Mouse (Mus musculus): ENCODE measurements around the gene Pspn. TPM values are rescaled to one million over a fixed set of nuclear protein-coding genes. Genes with fewer than 3 reads are reported as not detected.

The Pspn gene
- not detected in 2 replicates for total RNA-seq (2023)

DNA sequence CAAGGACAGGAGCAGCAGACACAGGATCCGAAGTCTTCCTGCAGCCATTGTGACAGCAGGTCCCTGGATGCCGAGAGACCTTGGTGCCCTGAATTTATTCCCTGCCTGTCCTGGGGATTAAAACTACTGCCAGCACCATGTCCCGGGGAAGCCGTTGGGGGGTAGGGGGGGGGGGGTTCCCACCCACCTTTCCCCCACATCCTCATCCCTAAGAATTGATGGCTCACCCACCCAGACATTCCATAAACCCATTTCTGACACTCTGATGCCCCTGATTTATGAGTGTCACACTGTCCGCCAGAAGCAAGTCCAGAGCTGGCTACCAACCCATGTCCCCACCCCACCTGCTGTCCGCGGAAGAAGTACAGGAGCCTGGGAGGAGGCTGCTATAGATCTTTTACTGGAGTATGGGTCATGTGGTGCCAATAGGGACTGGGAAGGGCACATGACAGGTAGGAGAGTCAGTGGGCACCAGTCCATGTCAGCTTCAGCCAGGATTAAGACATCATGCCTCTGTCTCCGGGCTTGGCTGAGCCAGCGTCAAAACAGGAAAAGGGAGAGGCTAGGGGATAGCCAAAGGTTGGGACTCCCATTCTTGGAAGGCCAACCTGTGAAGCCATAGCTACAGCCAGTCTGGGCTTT is at the start of gene Pspn:
TSS of gene Pspn (minus strand) at position 51 of the 642 bp plus-strand sequence.

DNA sequence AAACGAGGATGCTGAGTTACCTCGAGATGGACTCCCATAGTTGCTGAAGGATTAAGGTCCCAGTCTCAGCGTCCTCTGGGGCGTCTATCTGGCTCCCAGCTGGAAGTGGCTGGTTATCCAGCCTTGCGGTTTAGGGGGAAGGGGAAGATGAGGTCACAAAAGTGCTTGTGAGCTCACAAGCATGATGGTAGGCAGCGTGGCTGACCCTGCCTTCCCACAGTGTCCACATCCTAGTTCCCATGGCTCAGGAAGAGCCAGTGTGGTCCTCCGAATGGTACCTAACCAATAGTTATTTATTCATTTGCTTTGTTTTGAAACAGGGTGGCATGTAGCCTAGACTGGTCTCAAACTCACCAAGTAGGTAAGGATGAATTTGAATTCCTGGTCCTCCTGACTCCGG is 41.7 kb upstream of the Pspn start, which contains the start of gene Slc25a41:
TSS of gene Slc25a41 (minus strand) at position 101 of the 400 bp plus-strand sequence.

DNA sequence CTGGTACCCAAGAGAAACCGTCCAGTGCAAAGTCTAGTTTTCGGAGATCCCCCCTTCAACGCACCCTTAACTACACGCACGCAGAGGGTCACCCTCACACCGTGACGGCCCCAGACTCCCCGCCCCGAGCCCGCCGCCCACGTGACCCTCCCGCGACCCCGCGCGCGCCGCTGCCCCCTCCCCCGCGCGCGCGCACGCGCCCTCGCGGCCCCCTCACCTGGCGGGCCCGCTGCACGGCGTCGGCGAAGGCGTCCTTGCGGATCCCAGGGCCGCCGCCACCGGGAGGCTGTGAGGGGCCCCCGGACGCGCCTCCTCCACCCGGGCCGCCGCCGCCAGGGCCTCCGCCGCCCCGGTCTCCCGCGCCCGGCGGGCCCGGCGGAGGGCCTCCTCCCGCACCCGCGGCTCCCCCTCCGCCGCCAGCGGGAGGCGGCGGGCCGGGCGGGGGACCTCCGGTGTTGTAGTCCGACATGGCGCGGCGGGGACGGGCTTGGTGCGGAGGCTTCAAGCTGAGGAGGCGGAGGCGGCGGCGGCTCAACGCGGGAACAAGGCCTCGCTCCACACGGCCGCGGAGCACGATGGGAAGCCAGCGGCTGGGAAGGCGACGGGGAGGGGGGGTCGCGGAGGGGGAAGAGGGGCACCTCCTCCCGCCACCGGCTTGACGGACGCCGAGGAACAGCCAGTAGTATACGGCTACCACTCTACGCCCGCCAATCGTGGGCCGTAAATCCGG is 31.3 kb upstream of the Pspn start, which contains the start of gene Khsrp:
TSS of gene Khsrp (minus strand) at position 592 of the 730 bp plus-strand sequence.

GRCm38 (mm10) chr17:57011236-57012141 is 11.7 kb upstream of the Pspn start, which contains the start of the genes Gtf2f1 and Gm17949:
Gene Gtf2f1 (minus strand): TSS chr17:57011288.
Gene Gm17949 (plus strand): TSS chr17:57011469.

DNA sequence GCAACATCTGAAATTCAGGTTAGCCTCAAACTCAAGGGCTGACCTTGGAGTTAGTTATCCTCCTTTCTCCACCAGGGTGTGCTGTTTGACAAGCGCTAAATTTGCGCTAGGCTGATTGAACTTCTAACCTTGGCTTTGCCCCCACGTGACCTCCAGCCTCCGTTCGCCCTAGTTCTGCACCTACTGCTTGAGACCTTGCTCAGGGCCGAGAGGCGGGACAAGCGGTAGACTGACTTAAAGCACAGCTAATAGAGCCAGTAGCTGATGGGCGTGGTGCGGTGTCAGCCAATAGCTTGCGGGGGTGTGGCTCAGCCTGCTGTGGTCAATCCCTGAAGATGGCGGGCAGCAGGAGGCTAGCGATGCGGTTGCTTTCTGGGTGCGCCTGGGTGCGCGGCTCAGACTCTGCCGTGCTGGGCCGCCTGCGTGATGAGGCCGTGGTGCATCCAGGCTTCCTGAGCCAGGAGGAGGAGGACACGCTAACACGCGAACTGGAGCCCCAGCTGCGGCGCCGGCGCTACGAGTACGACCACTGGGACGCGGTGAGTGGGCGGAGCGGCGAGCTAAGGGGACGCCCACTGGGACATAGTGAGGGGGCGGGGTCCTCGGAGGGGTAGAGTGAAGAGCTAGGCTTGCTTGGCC is 2.7 kb downstream of the Pspn start, which contains the start of gene Alkbh7:
TSS of gene Alkbh7 (plus strand) at position 311 of the 639 bp plus-strand sequence.

GRCm38 (mm10) chr17:56990115-56990746 is 9.6 kb downstream of the Pspn start, which contains the start of gene Clpp:
Gene Clpp (plus strand): TSS chr17:56990305.

DNA sequence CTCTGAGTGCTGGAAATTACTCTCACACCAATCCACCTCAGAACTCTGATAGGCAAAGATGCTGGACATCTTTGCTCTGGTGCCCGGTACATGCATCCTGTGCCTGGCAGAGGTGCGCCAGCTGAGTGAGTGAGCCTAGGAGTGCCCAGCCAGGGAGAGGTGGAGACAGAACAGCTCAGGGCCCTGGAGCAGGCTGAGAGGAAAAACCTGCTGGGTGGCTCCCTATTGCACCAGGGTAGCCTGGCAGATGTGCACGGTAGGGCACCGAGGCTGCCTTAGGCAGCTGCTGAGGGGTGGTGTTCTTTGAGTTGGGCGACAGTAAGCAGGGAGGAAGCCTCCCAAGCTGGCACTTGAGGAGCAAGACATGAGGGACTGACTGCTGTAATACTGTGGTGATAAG is 17.8 kb downstream of the Pspn start, which contains the start of gene Acer1:
TSS of gene Acer1 (minus strand) at position 114 of the 400 bp plus-strand sequence.

Other genes starting within 250 kb of the Pspn start
- not detected in 2 replicates for gene Nrtn, start 242.5 kb downstream of the Pspn start, total RNA-seq (2023)
- gene Dus3l, start 235.3 kb downstream of the Pspn start, total RNA-seq (2023) = 13.8 and 18.0 TPM in 2 replicates
- 0.47 TPM in 1 of 2 replicates, not detected in the other for gene Prr22, start 229.8 kb downstream of the Pspn start, total RNA-seq (2023)
- gene Rfx2, start 169.0 kb downstream of the Pspn start, total RNA-seq (2023) = 10.2 and 12.6 TPM in 2 replicates
- gene Acsbg2, start 125.6 kb downstream of the Pspn start, total RNA-seq (2023) = not detected in 2 replicates
- gene 1700061G19Rik, start 124.5 kb downstream of the Pspn start, total RNA-seq (2023) = 0.38 TPM in 1 of 2 replicates, not detected in the other
- 15.6 and 19.8 TPM in 2 replicates for gene Mllt1, start 64.6 kb downstream of the Pspn start, total RNA-seq (2023)
- gene Acer1, start 17.9 kb downstream of the Pspn start, total RNA-seq (2023) = not detected in 2 replicates
- gene Clpp, start 9.7 kb downstream of the Pspn start, total RNA-seq (2023) = 5.8 and 10.5 TPM in 2 replicates
- 6.7 and 8.1 TPM in 2 replicates for gene Alkbh7, start 2.7 kb downstream of the Pspn start, total RNA-seq (2023)
- 73.8 and 75.6 TPM in 2 replicates for gene Gtf2f1, start 11.3 kb upstream of the Pspn start, total RNA-seq (2023)
- gene Gm17949, start 11.5 kb upstream of the Pspn start, total RNA-seq (2023) = not detected in 2 replicates
- 83.8 and 92.7 TPM in 2 replicates for gene Khsrp, start 31.5 kb upstream of the Pspn start, total RNA-seq (2023)
- gene Slc25a41, start 41.6 kb upstream of the Pspn start, total RNA-seq (2023) = not detected in 2 replicates
- gene Crb3, start 59.1 kb upstream of the Pspn start, total RNA-seq (2023) = not detected in 2 replicates
- gene Slc25a23, start 59.8 kb upstream of the Pspn start, total RNA-seq (2023) = 1.9 and 2.4 TPM in 2 replicates
- 176 and 217 TPM in 2 replicates for gene Dennd1c, start 78.5 kb upstream of the Pspn start, total RNA-seq (2023)
- not detected in 2 replicates for gene Tubb4a, start 87.8 kb upstream of the Pspn start, total RNA-seq (2023)
- gene Tnfsf9, start 105.3 kb upstream of the Pspn start, total RNA-seq (2023) = 2.5 and 4.0 TPM in 2 replicates
- gene Cd70, start 149.8 kb upstream of the Pspn start, total RNA-seq (2023) = not detected in 2 replicates
- 34.1 and 36.0 TPM in 2 replicates for gene Tnfsf14, start 194.2 kb upstream of the Pspn start, total RNA-seq (2023)
- 448 and 499 TPM in 2 replicates for gene C3, start 228.1 kb upstream of the Pspn start, total RNA-seq (2023)
- 51.7 and 53.6 TPM in 2 replicates for gene Gpr108, start 248.4 kb upstream of the Pspn start, total RNA-seq (2023)
- gene Trip10, start 249.4 kb upstream of the Pspn start, total RNA-seq (2023) = 3.5 and 6.1 TPM in 2 replicates

Measured in neutrophil, adult 65 days (primary cell).